Mouse (Mus musculus): ENCODE results near the gene Bcl11a. TPM values are rescaled to one million over a fixed set of nuclear protein-coding genes. Genes with fewer than 3 reads are reported as not detected.

Bcl11a gene
- total RNA-seq, 2 experiments from 2014 or later = 100 to 116 TPM

DNA sequence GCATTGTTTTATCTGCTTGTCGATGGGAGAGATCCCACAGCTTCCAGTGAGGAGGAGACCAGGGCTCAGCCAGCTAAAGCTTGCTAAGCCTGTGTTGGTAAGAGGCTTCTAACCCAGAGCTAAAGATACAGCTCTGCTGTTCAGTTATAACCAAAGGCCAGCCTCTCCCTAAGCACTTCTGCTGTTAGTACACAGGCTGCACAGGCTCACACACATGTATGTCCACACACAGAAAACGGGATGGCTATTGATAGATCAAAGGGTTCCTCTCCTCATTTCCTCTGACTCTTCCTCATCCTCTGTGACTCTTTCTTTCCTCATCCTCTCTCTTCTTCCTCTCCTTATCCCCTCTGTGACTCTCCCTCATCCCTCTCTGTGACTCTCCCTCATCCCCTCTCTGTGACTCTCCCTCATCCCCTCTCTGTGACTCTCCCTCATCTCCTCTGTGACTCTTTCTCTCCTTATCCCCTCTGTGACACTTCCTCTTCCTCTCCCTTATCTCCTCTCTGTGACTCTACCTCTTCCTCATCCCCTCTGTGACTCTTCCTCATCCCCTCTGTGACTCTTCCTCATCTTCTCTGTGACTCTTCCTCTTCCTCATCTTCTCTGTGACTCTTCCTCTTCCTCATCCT is 96.4 kb downstream of the Bcl11a start:
- intact Hi-C loops (cut with DNase I) = no loop called here
- DNase-seq (ENCODE audit: low spot score in 2 of 2) = no peak

DNA sequence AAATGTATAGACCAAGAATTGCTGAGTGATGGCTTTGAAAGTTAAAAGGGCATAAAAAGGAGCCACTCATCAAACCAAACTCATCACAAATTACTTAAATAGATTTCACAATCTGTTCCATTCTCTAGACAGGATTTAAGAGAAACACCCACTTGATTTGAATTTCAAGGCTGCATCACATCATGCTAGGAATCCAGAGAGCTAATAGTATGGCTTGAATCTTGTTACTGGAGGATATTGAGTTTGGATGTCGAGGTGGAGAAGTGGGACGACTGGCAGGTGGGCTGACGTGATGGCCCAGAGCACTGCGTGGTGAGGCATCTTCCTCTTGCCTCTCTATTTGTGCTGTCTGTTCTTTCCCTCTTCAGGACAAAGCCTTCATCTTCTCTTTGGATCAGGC is 99.6 kb downstream of the Bcl11a start:
- no peak for DNase-seq (ENCODE audit: low spot score in 2 of 2)
- intact Hi-C loops (cut with DNase I) = no loop called here

DNA sequence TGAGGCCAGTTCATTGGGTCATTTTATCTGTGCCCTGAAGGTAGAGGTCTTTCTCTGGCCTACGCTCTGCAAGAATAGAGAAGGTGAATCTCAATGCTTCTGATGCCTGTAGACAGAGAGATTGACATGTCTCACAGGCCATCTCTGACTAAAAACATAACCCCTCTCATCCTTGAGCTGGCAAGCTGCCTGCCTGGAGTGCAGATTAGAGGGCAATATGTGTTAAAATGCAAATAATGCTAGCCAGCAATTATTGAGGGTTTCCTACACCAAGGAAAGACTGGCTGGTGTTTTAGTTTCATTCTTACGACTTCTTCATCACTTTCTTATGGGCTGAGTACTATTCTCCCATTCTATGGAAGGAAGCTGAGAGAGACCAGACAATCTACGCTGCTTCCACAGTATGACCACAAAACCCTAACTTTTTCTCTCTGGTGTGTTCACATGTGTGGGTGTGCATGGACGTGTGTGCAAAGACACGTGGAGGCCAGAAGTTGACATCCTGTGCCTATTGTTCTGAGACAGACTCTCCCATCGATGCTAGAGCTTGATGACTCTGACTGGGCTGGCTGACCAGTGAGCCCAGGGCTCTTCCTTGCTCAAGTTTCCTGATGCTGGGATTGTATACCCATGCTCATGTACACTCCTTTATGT is 101.1 kb downstream of the Bcl11a start:
- intact Hi-C loops (cut with DNase I) = no loop called here
- DNase-seq (ENCODE audit: low spot score in 2 of 2) = no peak

DNA sequence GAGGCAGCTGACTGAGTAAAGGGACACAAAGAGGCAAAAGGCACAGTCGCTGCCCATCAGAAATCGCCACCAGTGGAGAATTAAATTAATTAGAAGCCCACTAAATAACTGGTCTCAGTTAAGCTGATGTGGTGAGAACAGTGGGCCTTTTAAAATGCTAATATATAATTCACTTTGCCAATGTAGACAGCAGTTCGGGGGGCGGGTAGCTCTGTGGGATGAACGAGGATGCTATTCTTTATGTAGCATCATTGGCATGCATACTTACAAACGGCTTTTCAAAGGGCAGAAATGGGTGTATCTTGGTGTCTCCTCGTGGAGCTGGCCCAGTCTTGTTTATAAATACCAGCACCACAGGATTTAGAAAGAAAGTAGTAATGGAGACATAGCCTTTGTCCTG is 102.2 kb downstream of the Bcl11a start:
- DNase-seq (ENCODE audit: low spot score in 2 of 2) = no peak
- intact Hi-C loops (cut with DNase I) = no loop called here

DNA sequence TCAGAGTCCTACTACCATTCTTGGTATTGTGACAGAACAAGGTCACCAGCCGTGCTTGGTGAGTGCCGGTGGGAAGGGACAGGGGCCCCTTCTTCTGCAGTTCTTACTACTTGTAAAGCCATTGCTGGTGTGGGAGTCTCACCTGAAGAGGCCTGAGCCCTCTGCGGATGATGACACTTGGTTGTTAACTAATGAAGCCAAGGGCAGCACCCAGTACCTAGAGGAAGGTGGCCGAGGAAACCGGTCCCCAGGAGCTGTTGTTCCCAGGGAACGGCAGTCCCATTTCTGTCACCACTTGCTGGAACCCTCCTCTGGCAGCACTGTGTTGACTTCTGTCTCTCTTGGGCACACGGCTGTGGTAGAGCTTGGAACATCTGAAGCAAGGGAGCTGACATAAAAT is 105.6 kb downstream of the Bcl11a start:
- no peak for DNase-seq (ENCODE audit: low spot score in 2 of 2)
- intact Hi-C loops (cut with DNase I) = no loop called here

DNA sequence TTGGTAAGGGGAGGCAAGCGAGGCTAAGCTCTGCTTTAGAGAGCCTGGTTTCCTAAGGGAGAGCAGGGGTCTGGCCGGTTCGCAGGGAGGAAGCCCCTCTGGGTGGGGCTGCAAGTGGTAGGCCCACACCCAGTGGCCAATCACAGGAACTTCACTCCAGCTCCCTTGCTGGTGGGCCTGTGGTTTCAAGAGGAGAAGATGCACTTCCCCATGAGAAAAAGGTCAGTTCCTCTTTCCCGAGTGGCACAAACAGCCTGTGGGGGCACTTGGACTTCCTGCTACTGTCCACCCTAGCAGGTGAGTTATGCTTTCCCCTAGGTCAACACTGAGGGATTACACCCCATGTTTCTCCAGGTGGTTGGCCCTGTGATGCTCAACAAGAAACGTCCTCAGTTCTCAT is 107.1 kb downstream of the Bcl11a start:
- DNase-seq (ENCODE audit: low spot score in 2 of 2) = no peak
- intact Hi-C loops (cut with DNase I) = no loop called here

DNA sequence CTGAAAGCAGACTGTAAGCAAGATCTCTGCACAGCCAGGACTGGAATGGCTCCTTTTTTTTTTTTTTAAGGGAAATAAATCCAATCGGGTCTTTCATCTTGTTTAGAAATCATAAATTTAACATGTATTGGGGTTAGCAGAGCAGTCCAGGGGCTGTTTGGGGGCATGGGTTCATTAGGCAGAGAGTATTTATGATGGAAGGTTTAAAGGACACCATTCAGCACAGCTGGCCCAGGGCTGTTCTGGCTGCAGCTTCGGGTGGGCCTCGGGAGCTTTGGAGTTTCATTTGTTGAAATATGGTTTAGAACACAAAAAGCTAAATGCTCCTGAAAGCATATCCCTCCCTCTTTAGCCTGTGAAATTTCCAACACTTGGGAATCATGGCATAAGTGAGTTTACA is 112.6 kb downstream of the Bcl11a start:
- intact Hi-C loops (cut with DNase I) = no loop called here

DNA sequence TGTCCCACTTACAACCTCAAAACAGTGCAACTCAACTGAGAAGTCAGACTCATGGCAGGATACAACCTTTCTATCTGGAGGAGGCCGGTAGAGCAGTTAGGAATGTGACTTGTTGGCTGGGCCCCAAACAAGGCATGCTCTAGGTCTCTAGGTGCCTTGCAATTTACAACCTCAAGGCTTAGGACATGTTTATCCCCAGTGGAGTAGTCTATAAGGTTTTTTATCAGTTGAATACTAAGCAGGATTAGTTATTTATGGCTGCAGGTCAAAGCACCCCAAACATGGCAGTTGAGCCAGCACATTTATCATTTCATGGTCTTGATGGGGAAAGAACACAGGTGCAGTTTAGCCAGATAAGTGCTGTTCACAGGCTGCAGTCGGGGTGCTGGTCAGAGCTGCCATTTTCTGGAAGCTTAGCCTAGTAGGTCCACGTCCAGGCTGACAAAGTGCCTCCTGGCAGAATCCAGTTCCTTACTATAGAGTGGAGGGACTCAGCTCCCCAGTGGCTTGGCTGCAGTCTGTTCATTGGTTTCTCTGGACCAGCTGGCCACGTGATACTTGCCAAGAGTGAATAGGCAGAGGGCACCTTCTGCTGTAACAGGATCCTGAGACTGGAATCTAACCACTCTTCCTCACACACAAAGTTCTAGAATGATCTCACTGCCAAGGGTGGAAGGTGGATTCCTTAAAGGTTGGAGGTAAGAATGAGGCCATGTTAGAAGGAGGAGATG is 118.8 kb downstream of the Bcl11a start:
- intact Hi-C loops (cut with DNase I) = no loop called here
- no peak for DNase-seq (ENCODE audit: low spot score in 2 of 2)

More for the DNA sequence above, 112.6 kb downstream of the Bcl11a start:
- DNase-seq (ENCODE audit: low spot score in 2 of 2) = no peak

DNA sequence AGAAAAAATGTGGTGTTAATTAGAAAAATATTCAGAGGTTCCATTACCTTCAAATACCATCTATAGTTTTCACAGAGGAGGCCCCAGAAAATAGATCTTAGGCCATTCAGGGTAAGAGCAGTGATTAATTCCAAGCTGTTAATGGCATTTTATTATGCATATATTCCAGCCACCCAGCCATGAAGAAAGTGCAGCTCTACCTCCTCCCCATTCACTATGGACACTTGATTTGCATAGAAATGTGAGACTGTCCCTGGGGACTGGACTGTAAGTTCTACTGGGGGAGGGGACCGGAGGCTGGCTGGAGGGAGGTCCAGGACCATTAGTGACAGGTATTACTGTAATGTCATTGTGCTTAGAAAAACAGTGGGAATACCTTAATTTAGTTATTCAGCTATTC is 119.6 kb downstream of the Bcl11a start:
- DNase-seq (ENCODE audit: low spot score in 2 of 2) = no peak
- intact Hi-C loops (cut with DNase I) = no loop called here

DNA sequence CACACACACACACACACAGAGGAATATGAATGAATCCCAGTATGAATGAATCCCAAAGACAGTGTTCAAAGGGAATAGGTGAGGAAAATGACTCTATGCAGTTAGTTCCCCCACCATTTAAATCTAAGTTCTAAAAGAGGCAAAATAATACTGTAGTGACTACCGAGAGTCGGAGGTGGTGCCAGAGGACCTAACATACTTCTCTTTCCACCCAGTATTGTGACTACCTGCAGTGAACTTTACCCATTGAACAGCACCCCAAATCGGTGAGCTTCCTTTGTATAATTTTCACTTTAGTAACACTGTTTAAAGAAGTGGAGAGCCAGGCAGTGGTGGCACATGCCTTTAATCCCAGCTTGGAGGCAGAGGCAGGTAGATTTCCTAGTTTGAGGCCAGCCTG is 121.7 kb downstream of the Bcl11a start:
- DNase-seq (ENCODE audit: low spot score in 2 of 2) = no peak
- intact Hi-C loops (cut with DNase I) = no loop called here

DNA sequence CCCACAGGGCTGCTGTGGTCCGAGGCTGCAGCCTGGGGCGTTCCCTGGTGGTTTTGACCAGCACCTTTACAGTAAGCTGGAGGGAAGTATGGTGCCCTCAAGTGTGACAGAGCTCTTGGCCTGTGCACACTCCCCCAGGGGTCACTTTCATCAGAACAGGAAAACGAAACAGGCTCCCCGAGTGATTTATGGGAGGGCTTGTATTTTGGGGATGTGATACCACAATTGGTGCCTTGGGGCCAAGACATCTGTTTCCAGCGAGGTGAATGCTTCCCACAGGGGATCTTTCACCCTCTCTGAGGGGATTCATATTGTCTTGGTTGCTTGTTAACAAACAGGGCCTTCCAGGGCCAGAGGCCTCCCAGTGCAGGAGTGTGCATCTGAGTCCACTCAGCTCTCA is 122.5 kb downstream of the Bcl11a start:
- DNase-seq (ENCODE audit: low spot score in 2 of 2) = no peak
- intact Hi-C loops (cut with DNase I) = no loop called here

DNA sequence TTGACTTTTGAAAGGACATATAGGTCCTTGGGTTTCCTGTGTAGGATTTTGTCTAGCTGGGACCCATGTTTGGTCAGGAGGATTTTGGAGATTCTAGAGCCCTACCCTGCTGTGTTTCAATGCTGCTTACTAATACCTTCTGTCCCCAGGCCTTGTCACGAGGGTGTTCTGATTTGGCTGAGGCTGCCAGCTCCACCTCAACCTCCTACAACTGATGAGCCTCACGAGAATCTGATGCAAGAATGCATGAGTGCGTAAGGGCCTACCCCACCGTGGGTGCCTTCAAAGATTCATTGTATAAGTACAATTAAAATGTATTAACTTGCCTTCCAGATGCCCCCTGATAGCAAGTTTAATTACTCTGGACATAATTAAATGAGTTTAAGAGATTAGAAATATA is 123.4 kb downstream of the Bcl11a start:
- intact Hi-C loops (cut with DNase I) = no loop called here
- DNase-seq (ENCODE audit: low spot score in 2 of 2) = no peak

DNA sequence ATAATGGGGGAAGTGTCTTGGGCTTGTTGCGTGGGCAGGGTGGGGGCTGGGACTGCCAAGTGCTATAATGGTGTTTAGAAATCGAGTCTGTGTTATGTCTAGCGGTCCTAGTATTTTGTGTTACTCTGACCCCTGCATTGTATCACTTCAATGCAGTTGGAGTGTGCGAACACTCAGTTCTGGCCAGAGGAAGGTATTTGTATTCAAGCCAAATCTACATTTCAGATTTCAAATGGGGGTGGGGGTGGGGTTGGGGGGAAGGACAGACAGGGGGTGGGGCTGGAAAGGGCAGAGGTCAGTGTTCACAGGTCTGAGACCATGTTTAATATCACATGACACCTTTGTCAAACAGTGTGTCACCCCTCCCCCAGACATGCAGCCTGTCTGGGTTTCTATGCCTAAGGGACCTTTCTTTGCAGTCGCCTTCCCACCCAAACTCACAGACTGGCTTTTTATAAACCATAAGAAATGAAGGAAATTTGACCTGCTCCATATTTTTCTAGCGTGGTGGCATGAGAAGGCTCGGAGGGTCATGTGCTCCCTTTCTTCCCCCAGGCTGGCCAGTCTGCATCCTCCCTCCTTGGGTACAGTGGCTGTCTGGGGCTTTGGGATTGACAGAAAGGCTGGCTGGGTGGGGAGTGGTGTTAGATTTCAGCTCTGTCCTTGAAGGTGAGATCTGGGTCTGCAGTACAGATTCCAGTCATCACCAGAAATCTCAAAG is 124.9 kb downstream of the Bcl11a start:
- intact Hi-C loops (cut with DNase I) = no loop called here
- DNase-seq (ENCODE audit: low spot score in 2 of 2) = no peak

DNA sequence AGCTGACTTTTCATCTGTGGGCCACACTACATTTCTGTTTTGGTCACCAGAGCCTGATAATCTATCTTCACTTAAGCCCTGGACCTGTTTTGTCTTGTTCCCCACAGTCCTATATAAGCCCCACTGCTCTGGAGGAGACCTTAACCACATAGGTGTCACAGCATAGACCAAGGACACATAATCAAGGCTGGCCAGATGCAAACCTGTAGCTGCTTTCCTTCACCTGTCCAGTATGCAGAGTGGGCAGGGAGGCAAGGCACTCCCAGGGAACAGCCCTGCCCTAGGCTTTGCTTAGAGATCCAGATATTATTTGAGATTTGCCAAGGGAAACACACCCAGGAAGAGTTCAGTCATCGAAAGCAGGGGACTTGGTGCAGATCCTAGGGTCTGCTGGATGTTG is 125.6 kb downstream of the Bcl11a start:
- no peak for DNase-seq (ENCODE audit: low spot score in 2 of 2)
- intact Hi-C loops (cut with DNase I) = no loop called here

DNA sequence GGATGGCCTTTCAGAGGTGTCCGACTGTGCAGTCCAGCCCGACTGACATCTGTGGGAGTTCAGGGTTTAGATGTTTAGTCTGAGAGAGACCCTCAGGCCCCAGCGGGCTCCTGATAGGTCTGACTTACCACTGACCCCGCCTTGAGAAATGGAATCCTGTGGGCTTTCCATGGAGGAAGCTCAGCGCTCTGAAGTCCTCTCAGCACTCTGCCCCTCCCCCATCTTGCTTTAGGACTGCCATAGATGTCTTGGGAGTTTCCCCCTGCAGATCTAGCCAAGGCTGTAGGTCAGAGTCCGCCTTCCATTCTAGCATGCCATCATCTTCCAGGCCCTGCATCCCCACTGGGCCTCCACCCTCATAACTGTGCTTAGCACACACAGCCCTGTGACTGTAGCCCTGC is 131.1 kb downstream of the Bcl11a start:
- no peak for DNase-seq (ENCODE audit: low spot score in 2 of 2)
- intact Hi-C loops (cut with DNase I) = no loop called here

DNA sequence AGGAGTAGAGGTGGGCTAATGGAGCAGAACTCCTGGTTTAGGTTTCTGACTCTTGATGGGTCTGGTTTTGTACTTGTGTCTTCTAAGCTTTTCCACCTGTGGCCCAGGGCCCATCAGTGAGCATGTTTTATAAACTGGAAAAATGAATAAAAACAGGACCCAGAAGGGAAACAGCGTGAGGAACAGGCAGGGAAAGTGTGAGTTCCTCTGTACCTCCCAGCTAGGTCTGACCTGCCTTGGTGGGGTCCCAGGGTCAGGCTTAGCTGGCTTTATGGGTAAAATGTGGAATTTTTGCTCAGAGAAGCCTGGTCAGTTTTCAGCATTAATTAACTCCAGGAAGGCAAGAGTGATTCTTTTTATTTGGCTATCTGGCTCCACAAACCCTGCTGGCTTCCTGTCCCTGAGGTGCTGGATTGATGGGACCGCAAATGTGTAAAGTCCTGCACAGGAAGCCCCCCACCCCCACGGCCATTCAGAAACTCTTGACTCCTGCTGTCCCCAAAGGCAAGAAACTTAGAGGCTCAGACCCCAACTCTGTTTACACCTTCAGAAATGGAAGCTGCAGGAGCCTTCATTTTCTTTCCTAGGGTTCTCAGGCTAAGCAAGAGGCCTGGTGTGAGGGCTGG is 136.8 kb downstream of the Bcl11a start:
- intact Hi-C loops (cut with DNase I) = no loop called here
- no peak for DNase-seq (ENCODE audit: low spot score in 2 of 2)

DNA sequence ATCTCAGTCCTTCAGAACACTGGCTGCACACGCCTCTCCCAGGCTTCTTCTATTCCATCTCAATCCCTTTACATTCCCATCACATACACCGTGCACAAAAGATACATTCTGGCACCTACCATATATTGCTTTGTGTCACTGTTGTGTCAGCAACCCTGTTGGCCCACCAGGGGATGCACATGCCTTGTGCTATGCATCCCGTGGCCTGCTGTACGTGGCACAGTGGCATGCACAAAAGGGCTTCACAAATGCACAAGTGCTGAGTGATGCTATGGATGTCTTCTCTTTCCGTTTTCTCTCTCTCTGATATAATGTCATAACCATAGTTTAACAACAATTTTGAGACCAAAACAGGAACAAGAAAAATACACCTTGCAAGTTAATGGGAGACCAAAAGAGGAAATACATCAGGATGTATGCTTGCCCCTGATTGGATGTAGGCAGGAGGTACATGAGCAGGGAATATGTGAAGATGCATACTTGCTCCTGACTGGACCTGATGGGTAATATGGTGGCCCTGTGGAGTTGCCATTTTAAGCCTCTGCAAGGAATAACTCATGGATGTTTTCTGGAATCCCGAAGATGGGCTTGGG is 140.0 kb downstream of the Bcl11a start:
- intact Hi-C loops (cut with DNase I) = no loop called here
- DNase-seq (ENCODE audit: low spot score in 2 of 2) = no peak

DNA sequence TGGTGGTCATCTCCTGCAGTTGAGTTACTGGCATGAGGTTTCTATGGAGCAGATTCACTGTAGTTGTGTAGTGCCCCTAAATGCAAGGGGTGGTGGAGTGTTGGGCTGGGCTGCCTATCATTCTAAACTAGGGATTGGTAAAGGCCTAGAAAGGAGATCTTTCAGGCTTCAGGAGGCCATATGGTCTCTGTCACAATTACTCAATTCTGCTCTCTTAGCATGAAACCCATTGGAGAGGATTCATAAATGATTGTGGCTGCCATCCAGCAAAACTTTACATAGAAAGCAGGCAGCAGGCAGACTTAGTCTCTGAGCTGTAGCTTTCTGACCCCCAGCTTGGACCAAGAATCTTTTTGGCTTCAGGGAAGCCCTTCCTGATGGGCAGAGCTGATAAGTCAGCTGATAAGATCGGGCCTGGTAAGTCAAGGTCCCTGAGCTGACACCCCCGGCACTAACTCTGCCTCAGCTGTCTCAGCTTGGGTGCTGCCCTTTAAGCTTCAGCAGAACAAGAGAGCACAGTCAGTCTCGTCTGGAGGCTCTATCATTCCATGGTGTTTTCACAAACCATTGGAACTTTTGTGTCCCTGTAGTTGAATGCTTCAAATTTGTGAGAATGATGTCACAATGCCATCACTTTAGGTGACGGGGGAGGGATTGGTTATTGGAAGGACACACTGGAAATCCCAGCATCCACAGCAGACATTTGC is 143.9 kb downstream of the Bcl11a start:
- intact Hi-C loops (cut with DNase I) = no loop called here
- no peak for DNase-seq (ENCODE audit: low spot score in 2 of 2)

Data from left cerebral cortex, postnatal 36 days (tissue).